Mouse (Mus musculus): ENCODE data around the gene Cyp2d10.

GRCm38 (mm10) chr15:82401516-82401915, 5.5 kb downstream of the Cyp2d10 start:
- TF ChIP-seq POLR2A (IDR thresholded peaks at IDR 0.05; ENCODE audit: low read depth, low read length) (no peak), CTCF (IDR thresholded peaks at IDR 0.05; ENCODE audit: extremely low read depth, insufficient read length, insufficient replicate concordance, low read depth, low read length) (no peak)
